Mouse (Mus musculus) lung, postnatal 14 days (tissue): ENCODE data around the gene Sohlh1.
A peak's percentile ranks its signal among the peaks of the same experiment; 100 is the strongest.

Source experiments
- DNase-seq: peaks from one replicate; pipeline ENCODE4 v3.0.0; 2021

The Sohlh1 gene

GRCm38 (mm10) chr2:25847226-25847625 is at the start of gene Sohlh1:
Gene Sohlh1 (minus strand): TSS chr2:25847248.
- DNase-seq, result no peak

DNA sequence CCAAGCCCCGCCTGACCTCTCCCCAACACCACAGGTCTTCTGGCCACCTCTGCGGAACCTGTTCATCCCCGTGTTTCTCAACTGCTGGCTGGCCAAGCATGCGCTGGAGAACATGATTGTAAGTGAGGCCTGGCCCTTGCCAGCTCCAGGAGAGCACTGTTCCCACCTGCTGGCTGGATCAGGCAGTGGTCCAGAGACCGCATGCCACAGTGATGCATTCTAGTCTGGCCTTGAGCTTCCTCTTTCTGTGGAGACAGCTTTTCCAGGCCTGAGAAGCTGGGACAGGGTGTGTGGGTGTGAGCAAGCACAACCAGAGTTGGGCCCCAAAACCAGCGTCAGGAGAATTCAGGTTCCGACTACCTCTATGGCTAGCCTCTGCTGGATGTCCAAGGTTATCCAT is 45.4 kb upstream of the Sohlh1 start:
- DNase-seq, result no peak

- peak; percentile 40 for DNase-seq
Measured at GRCm38 (mm10) chr2:25888144-25888543, 41.1 kb upstream of the Sohlh1 start.

- no peak for DNase-seq
Measured at GRCm38 (mm10) chr2:25887226-25887625, 40.2 kb upstream of the Sohlh1 start.

GRCm38 (mm10) chr2:25884756-25885155 is 37.7 kb upstream of the Sohlh1 start:
- no peak for DNase-seq

- DNase-seq, result no peak
Measured at GRCm38 (mm10) chr2:25882276-25882675, 35.2 kb upstream of the Sohlh1 start.

DNA sequence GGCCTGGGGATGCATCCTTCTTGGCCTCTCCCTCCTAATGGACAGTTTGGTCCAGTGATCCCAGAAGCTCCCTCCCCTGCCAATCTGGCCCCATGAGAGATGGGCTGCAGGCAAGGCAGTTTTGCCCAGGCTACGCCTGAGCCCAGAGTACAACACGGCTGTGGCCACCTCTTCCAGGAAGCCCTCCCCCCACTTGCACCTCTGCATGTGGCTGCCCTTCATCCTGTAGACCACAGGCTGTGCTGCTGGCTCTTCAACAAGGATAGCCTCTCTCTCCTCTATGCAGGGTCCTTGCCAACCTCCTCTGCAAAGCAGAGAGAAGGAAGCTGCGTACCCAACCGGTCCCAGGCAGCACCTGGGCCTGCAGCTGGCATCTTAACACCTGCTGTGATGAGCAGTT is 32.0 kb upstream of the Sohlh1 start:
- no peak for DNase-seq

GRCm38 (mm10) chr2:25878516-25878915 is 31.5 kb upstream of the Sohlh1 start:
- DNase-seq, result no peak

DNA sequence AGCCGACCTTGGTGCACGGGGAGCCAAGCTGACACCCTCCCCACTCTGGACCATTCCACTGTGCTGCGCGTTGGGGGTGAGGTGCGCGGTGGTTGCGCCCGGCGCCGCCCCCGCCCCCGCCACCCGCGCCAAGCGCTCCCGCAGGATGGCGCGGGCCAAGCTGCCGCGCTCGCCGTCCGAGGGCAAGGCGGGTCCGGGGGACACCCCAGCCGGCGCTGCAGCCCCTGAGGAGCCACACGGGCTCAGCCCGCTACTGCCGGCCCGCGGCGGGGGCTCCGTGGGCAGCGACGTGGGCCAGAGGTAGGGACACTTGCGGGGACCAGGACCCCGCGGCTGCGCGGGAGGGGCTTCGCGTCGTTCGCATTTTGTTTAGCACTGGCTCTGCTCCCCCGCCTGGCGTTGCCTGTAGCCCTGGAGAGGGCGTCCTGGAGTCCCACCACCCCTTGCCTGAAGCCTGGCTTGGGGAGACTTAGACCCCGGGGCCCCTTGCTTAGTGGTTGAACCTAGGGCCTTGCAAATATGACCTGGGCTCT is 30.8 kb upstream of the Sohlh1 start:
- DNase-seq, result no peak

- DNase-seq, result no peak
Measured at GRCm38 (mm10) chr2:25877250-25877735, 30.2 kb upstream of the Sohlh1 start.

DNA sequence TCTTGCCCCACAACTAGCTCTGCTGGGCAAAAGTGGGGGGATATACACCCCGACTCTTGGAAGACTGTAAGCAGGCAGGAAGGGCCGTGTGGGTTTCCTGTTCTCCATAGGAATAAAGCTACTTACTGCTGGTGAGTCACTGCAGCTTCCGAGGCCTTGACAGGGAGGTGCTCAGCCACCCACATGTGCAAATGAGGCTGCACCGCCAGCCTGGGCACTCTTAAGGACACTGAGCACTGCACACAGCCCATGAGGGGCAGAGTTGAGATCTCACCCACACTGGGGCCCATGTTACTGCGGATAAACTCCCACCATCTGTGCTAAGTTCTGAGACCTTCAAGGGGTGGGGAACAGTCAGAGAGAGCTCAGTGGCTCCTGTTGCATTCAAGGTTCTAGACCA is 19.6 kb upstream of the Sohlh1 start:
- DNase-seq, result no peak

GRCm38 (mm10) chr2:25865412-25865811 is 18.4 kb upstream of the Sohlh1 start:
- DNase-seq, result peak; percentile 20

DNA sequence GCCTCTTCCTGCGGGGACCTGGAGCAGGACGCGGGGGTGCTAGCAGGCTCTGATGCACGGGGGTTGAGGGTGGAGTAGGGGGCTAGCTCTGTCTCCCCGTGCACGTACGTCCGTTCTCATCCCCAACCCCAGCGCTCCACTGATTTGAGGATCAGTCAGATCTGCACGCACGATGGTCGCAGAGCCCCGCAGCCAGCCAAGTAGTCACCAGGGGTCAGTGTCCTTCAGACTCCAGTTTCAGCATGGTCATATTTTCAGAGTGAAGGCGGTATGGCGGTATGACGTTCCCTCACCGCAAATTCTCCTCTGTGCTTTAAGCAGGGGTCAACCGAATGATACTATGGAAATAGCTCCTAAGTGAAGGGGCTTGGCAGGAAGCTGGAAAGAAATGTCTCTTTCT is 17.2 kb upstream of the Sohlh1 start:
- no peak for DNase-seq

- DNase-seq, result peak; percentile 56
Measured at GRCm38 (mm10) chr2:25863337-25864131, 16.5 kb upstream of the Sohlh1 start, which contains the start of gene Kcnt1. Gene Kcnt1 (plus strand): TSS chr2:25863734.

DNA sequence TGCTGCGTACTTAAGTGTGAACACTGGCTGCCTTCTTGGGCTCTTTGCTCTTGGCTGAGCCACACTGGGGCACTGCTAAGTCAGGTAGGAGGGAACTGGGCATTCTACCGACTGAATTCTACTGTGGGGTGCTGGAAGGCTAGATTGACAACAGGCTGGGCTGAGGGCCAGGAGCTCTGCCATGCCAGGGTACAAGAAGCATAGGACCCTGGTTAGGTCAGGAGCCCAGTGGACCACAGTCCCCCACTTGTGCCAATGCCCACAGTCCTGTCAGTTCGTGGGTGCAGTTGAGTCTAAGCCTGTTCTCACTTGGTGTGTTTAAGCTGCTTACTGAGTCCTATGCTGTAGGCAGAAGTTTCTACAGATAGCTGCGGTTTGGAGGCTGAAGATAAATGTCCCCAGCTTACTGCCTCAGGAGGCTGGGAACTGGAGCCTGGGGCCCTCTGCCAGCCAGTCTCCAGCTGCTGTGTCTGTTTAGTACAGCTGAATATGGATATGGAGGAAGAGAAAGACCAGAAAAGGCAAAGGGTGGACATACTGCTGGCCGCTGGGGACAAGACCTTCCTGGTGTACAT is 15.7 kb upstream of the Sohlh1 start:
- DNase-seq, result no peak

- DNase-seq, result no peak
Measured at GRCm38 (mm10) chr2:25862038-25862437, 15.0 kb upstream of the Sohlh1 start.

GRCm38 (mm10) chr2:25859891-25860290 is 12.8 kb upstream of the Sohlh1 start:
- no peak for DNase-seq

- DNase-seq, result no peak
Measured at GRCm38 (mm10) chr2:25853998-25854397, 7.0 kb upstream of the Sohlh1 start.

- peak; percentile 76 for DNase-seq
Measured at GRCm38 (mm10) chr2:25852626-25853025, 5.6 kb upstream of the Sohlh1 start.

GRCm38 (mm10) chr2:25850330-25850729 is 3.3 kb upstream of the Sohlh1 start:
- DNase-seq, result peak; percentile 78

DNA sequence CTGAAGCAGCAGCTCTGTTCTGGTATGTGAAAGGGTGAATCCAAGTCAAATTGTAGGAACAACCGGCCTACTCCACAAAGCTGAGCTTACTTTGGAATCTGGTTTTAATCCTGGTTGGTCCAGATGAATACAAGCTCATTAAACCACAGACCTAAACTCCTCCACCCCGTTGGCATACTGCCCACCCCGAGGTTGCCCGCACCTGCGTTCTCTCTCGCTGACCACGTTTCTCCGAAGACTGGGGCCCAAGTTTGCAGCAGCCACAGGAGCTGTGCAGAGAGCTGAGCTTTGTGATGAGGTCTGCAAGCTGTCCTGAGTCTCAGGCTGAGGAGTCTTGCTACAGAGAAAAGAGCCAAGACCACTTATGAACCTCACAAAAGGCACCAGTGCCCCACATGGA is 532 bp downstream of the Sohlh1 start:
- no peak for DNase-seq

GRCm38 (mm10) chr2:25844097-25844496 is 3.0 kb downstream of the Sohlh1 start:
- no peak for DNase-seq

- DNase-seq, result no peak
Measured at GRCm38 (mm10) chr2:25842758-25843157, 4.3 kb downstream of the Sohlh1 start.

DNA sequence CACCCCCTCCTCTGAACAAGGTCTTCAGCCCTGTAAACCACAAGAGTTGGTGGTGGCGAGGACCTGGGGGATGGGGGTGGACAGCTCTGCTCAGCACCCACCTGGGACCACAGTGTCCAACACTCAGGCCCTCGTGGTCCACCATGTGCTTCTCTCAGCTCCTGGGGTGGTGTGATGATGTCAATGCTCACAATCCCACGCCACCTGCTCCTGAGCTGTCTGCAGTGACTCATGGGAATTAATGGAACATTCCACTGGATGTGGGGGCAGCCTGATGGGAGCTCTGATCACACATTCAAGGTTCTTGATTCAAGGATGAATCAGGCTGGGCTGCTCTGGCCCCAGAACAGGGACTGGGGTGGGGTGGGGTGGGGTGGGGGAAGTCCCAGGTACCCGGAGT is 4.9 kb downstream of the Sohlh1 start:
- no peak for DNase-seq
